Mouse (Mus musculus) retina, postnatal 7 days (tissue): ENCODE data around the gene Got2.
"Not testable (repeated sequence)": the region's sequence is repeated elsewhere in the genome, so short reads cannot be mapped to it uniquely, and the experiment has no call there.

Experiments
- DNase-seq: peaks from one replicate; pipeline ENCODE4 v3.0.0-alpha.2; 2012; ENCODE audit warnings: low read depth, low spot score

The Got2 gene

GRCm38 (mm10) chr8:95871690-95872089, 16.7 kb downstream of the Got2 start:
- DNase-seq, result no peak

DNA sequence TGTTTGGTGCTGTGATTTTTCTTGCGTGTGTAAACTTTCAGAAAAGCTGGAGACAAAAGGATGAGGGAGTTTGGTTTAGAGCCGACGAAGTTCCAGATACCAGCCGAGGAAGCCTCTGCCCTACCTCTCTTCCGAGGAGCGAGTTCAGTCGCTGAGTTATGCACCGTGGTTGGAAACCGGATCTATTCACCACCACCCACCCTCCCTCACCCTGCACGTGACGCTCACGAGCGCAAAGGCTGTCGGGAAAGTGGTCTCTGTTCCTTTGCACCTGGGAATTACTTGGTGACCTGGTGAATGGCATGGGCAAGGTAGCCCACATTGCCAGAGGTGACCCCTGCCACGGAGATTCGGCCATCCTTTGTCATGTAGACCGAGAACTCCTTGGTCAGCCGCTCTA, 23.5 kb downstream of the Got2 start:
- not testable (repeated sequence) for DNase-seq

GRCm38 (mm10) chr8:95863761-95864440, 24.4 kb downstream of the Got2 start:
- not testable (repeated sequence) for DNase-seq

GRCm38 (mm10) chr8:95854174-95854573, 34.2 kb downstream of the Got2 start:
- no peak for DNase-seq

DNA sequence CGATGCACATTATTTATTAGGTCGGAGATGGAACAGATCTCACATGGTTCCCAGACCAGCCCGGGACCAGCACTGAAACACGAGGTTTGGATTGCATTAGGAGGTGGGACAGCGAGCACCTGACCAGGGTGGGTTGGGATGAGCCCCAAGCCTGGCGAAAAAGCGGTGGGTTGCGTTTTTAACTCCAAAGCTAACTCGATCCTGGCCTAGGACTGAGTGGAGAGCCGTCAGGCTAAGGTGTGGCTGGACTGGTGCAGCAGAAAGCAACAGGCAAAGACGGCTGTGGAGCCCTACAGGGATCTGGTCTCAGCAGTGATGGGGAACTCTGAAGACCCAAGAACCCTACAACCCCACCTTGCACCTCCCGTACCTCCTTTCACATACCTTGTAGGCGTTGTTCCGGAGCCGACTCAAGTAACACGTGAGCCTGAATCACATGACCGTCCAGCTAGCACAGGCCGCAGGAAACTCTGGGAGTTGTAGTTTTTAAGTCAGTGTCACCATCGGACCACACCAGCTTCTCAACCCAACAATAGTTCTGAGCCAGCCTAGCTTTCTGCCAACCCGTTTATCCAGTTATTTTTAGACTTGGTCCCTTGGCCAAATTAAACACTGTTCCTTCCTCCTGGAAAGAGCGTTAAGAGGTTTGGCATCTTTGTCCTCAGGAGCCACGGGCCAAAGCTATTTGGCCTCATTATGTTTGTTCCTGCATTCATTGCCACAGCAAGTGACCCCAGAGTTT, 35.1 kb downstream of the Got2 start, which contains the start of gene Slc38a7:
Gene Slc38a7 (minus strand): TSS at position 438 of the 742 bp plus-strand sequence.
- peak; percentile 67 for DNase-seq

DNA sequence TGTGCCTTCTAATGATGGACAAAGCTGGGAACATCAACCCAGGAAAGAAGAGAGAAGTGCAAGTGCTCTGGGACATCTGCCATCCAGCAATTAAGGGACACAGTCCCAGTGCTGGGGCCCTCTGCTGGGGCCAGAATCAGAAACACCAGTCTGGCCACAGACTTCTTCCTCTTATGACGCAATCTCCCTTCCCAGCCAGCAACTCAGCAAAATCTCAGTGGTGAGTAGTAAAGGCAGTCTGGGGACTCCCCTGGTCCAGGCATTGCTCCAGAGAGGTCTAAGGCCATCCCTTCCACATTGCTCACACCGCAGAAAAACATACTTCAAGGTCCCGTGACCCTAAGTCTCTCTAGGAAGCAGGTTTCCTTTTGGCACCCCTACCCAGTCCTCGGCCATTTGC, 36.1 kb downstream of the Got2 start:
- no peak for DNase-seq

DNA sequence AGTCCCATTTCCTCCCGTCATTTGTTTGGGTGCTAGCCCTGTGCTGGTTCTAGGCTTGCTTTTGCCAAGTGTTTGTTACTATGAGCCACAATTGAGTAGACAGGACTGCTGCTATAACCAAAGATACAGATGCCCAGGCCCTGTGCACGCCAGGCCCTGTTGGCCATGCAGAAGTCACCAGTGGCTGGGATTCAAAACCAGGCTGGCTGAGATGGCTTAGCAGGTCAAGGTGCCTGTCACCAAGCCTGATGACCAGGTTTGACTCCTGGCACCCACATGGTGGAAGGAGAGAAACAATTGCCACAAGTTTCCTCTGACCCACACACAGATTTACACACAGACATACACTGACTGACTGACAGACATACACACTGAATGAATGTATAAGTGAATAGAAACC, 38.0 kb downstream of the Got2 start:
- DNase-seq, result no peak

DNA sequence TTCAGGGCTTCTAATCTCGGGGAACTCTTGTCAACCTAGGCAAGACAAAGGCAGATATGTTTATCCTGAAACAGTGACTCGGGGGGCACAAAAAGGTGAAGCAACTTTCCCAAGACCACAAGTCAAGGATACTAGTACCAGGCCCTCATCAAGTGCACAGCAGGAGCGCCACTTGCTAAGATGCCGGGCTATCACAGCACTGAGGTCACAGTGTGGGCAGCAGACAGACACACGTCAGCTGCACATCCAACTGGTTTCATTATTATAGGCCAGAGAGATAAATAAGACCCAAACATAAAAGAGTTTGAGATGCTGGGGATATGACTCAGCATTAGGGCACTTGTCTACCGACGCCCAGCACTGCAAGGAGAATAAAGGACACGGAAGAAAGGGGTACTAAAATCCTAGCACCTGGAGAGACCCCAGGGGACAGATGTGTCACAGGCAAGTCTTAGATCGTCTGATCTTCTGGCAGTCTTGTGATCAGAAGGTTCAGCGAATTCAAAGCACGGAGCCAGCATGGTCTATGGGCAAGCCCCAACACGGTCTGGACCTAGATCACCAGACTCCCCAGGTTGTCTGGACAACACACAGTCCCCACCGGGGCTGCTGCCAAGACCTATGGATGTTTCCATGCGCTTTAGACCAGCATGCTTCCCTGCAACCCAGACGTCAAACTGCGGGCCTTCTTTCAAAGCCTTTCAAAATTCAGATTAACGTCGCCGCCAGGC, 39.4 kb downstream of the Got2 start:
- DNase-seq, result no peak

DNA sequence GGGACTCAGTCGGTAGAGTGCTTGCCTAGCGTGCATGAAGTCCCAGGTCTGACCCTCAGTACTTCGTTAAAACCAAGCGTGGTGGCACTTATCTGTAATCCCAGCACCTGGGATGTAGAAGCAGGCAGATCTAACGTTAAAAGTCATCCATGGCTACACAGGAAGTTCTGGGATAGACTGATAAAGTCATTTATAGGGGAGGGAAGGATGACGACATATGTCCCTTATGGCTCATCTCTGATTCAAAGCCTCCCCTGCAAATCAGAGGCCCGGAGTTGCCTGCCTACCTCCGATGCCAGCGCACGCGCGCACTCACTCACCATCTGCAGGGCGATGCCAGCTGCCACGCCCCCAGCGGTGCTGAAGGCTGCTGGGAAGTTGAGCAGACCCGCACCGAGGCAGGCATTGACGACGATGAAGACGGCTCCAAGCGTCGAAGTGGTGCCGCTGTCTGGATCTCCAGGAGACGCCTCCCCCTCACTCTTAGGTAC, 40.2 kb downstream of the Got2 start:
- DNase-seq, result no peak

DNA sequence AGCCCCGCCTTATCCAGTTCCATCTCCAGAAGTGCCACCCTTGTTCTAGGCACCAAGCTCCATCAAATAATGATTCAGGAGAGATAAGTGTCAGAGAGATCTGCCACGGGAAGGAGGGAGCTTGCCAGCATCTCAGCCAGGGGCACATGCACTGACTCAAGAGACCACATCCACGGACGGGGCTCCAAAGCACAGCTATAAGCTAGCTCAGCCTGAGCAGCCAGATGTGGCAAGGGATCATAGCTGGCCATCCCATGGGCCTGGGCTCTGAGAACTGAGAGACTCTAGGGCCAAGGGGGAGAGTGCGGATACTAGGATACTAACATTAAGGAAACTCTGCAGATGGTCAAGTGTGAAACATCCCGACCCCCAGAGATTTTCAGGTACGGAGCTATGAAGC, 43.3 kb downstream of the Got2 start:
- no peak for DNase-seq

GRCm38 (mm10) chr8:95843968-95844367, 44.4 kb downstream of the Got2 start:
- no peak for DNase-seq

GRCm38 (mm10) chr8:95841436-95841835, 46.9 kb downstream of the Got2 start:
- no peak for DNase-seq

- no peak for DNase-seq
These were observed 49.1 kb downstream of the Got2 start for GRCm38 (mm10) chr8:95839289-95839688.

DNA sequence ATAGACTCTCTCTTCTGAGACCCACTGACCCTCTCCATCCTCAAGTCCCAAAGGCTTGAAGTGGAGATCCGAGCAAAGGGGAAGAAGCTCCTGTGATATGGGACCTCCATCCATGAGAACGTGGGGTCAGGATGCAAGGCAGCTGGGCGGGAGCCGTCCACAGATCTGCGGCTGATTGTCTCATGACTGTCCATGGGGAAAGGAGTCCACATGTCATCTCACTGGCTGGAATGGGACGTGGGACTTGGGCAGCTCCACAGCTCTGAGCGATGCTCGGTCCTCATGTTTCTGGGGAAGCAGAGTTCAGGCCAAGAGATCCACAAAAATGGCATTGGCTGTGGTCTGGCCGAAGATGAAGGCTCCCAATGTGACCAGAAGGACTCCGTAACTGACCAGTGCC, 51.1 kb downstream of the Got2 start:
- no peak for DNase-seq

DNA sequence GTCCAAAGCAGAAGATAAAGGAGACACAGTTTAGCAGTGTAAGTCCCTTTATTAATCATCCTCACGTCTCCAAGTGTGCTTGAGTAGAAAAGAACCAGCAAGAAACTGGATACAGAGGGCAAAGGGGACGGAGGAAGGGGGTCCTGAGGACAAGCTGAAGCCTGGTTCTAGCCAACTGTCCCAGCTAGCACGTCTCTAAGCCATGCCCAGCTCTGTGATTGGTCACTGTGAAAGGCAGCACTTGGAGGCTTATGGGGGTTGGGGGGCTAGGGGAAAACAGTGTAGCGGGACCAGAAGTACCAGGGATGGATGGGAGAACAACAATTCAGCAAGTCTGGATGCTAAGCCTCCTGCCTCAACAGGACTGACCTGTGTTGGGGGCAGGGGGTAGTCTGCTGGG, 52.5 kb downstream of the Got2 start:
- DNase-seq, result no peak

DNA sequence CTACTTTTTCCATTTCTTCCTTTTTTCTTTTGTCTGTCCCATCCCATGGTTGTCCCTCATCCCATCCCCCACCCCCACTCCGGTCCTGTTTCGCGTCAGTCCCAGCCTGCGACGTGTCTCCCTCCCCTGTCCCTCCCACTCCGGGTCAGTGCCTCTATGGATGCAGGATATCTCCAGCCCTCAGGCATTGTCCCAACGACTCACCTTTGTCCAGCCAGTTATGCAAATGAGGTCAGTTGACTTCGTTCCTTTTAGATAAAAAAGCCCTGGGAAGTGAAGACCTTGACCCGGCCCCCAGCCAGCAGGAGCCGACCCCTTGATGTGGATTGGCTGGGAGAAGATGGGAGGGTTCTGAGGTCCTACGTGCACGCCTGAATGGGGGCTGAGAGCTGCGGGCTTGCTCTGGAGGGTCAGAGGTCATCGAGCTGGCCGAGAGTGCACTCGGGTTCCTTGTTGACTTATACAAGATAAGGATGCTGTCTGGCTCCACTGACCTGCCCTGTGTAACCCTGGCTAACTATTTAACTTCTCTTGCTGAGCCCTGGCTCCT, 54.8 kb downstream of the Got2 start:
- no peak for DNase-seq

- DNase-seq, result peak; percentile 62
These were observed 55.5 kb downstream of the Got2 start for GRCm38 (mm10) chr8:95832603-95833434.

GRCm38 (mm10) chr8:95830144-95830543, 58.2 kb downstream of the Got2 start:
- no peak for DNase-seq

GRCm38 (mm10) chr8:95825162-95825561, 63.2 kb downstream of the Got2 start, which contains the start of gene Sap18b:
Gene Sap18b (plus strand): TSS chr8:95825346.
- not testable (repeated sequence) for DNase-seq

- no peak for DNase-seq
These were observed 65.6 kb downstream of the Got2 start for GRCm38 (mm10) chr8:95822699-95823098.

DNA sequence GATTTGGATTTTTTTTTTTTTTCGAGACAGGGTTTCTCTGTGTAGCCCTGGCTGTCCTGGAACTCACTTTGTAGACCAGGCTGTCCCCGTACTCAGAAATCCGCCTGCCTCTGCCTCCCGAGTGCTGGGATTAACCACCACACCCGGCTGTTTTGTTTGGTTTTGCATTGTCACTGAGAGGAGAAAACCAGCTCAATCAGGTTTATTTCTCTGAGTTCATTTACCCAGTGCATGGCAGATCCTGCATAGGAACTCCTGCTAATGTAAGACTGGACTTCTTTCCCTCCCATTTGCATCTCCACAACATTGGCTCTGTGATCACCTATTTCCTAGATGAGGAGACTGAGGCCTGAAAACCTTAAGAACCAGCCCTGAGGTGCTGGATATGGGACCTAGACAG, 66.3 kb downstream of the Got2 start:
- DNase-seq, result no peak
